Mouse (Mus musculus) liver, embryonic 14.5 days (tissue): ENCODE measurements around the gene Pik3ca. TPM values are rescaled to one million over a fixed set of nuclear protein-coding genes. Genes with fewer than 3 reads are reported as not detected.

Source experiments
- ATAC-seq: fragments of 200-750 bp; cut with Nextera tagmentation; 2 replicates; pipeline ENCODE4 v1.8.0; 2017; ENCODE audit warnings: moderate number of reproducible peaks, mild to moderate bottlenecking, moderate library complexity; ENCODE audit not compliant: insufficient read depth
- DNase-seq, 3 experiments: peaks; one replicate each; pipeline ENCODE4 v3.0.0-alpha.2; 2012 to 2013; ENCODE audit warnings: low read depth in 3 of 3, low spot score in 3 of 3
- H3K27ac ChIP-seq: fragments of 300-500 bp; sonication (generic); 2 replicates; pipeline ENCODE4 v1.5.1; 2014; ENCODE audit warnings: moderate library complexity, mild to moderate bottlenecking, control low read depth, inconsistent platforms
- H3K27me3 ChIP-seq: fragments of 300-500 bp; sonication (generic); 2 replicates; pipeline ENCODE4 v1.6.1; 2014; ENCODE audit warnings: mild to moderate bottlenecking, low read length, moderate library complexity; ENCODE audit not compliant: control insufficient read depth, insufficient read depth
- H3K36me3 ChIP-seq: fragments of 300-500 bp; sonication (generic); replicated peaks from 2 replicates; pipeline ENCODE4 v1.6.1; 2014; ENCODE audit warnings: low read depth; ENCODE audit not compliant: control insufficient read depth, insufficient read depth
- H3K4me1 ChIP-seq, 2 experiments: fragments of 200-500 bp in 1 of 2; fragments of 300-500 bp in 1 of 2; sonication (generic) in 1 of 2; replicated peaks; 2 replicates each; pipeline ENCODE4 v1.6.1; 2012 to 2014; ENCODE audit warnings: antibody characterized with exemption in 1 of 2, inconsistent platforms in 1 of 2, low read length in 1 of 2; ENCODE audit not compliant: control insufficient read depth in 2 of 2, insufficient read depth in 2 of 2
- H3K4me2 ChIP-seq: fragments of 300-500 bp; sonication (generic); 2 replicates; pipeline ENCODE4 v1.6.1; 2014; ENCODE audit warnings: low read depth, mild to moderate bottlenecking, control low read depth, moderate library complexity
- H3K4me3 ChIP-seq, 2 experiments: fragments of 200-500 bp in 1 of 2; fragments of 300-500 bp in 1 of 2; sonication (generic) in 1 of 2; 2 replicates each; pipeline ENCODE4 v1.5.1; 2012 to 2014; ENCODE audit warnings: low read depth in 2 of 2, low read length in 2 of 2, mild to moderate bottlenecking in 2 of 2, control low read depth in 1 of 2, inconsistent platforms in 1 of 2, moderate library complexity in 1 of 2; ENCODE audit not compliant: insufficient read depth in 1 of 2
- H3K9ac ChIP-seq: fragments of 300-500 bp; sonication (generic); replicated peaks from 2 replicates; pipeline ENCODE4 v1.6.1; 2014; ENCODE audit warnings: mild to moderate bottlenecking, control low read depth, moderate library complexity
- H3K9me3 ChIP-seq: fragments of 300-500 bp; sonication (generic); 2 replicates; pipeline ENCODE4 v1.6.1; 2016; ENCODE audit warnings: low read length, mixed read lengths; ENCODE audit not compliant: control insufficient read depth
- CTCF ChIP-seq: IDR thresholded peaks from 2 replicates; pipeline ENCODE4 v1.5.1; 2016; ENCODE audit warnings: antibody characterized with exemption, low read depth, control low read depth
- EP300 ChIP-seq: IDR thresholded peaks from 2 replicates; pipeline ENCODE4 v1.6.1; 2016; ENCODE audit warnings: antibody characterized with exemption, low read depth
- WGBS: fragments of 180-500 bp; shearing (Covaris S2); extraction: QIAGEN DNeasy Blood & Tissue Kit; methylation state at CpG from one replicate; pipeline ENCODE4 v1.1.7; 2014; ENCODE audit not compliant: insufficient replicate concordance; 5-methylcytosine and 5-hydroxymethylcytosine counted together
- polyA plus RNA-seq, 2 experiments: library from polyadenylated mRNA; depleted of rRNA in 1 of 2; stranded (reverse) in 1 of 2; unstranded in 1 of 2; fragments of >200 nt; fragmentation: Nextera tagmentation in 1 of 2; extraction: Ambion mirVana in 1 of 2; gene quantifications; 2 replicates each; pipeline versions ENCODE4 v1.2.1 to v1.2.3; 2012 to 2014

The Pik3ca gene
- polyA plus RNA-seq (2012; rRNA removed) (3.2 and 4.2 TPM in 2 replicates), polyA plus RNA-seq (2014; fragmentation: Nextera tagmentation; extraction: Ambion mirVana) (3.5 and 6.1 TPM in 2 replicates)

DNA sequence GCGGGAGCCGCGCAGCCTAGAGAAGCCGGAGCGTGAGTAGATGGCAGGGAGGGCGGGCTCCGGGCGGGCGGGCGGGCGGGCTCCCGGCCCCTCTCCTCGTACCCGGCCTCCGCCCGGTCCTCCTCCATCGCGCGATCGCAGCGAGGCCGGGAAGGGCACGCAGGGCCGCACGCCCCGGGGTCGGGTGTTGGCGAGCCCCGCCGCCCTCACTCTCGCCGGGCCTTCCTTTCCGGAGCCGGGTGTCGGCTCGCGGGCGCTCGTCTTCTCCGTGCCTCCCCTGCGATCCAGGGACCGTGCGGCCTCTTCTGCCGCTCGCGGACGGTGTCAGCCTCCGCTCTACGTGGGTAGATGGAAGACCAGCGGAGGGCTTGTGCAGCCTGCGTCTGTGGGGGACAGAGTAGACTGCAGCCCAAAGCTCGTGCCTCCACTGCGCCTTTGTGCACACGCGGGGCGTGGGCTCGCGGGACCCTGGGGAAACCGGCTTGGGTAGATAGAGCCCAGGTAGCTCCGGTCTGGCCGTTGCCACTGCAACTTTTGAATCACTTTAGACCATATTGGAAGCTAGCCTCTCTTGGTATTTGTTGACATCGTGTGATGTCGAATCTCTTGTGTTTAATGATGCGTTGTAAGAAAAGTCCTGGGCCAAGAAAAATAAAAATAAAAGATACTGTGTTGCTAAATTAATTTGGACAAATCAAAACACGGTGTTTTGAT, at the start of gene Pik3ca:
Pik3ca (plus strand) TSS at position 211 of the 714 bp plus-strand sequence.
- Histone ChIP-seq H3K4me3 (peak within 1 kb of the TSS; percentile 73 to 86), H3K36me3 (no peaks in the 10 kb centered on the region), H3K4me2 (peak within 1 kb of the TSS; percentile 79), H3K27me3 (no peaks in the 10 kb centered on the region), H3K27ac (peak within 1 kb of the TSS; percentile 88), H3K9me3 (no peaks in the 10 kb centered on the region), H3K4me1 (peaks cover 6 to 24% of the 10 kb centered on the region in 2 experiments), H3K9ac (peak within 1 kb of the TSS; percentile 87)
- ATAC-seq (peak; percentile 73), DNase-seq (peak in 2 of 3 experiments; percentile 30 to 37)
- under 1% methylated on average over 48 of the region's 65 CpGs for WGBS
- TF ChIP-seq CTCF (no peak; the same call in 1 of the 2 replicates), EP300 (no peak)

DNA sequence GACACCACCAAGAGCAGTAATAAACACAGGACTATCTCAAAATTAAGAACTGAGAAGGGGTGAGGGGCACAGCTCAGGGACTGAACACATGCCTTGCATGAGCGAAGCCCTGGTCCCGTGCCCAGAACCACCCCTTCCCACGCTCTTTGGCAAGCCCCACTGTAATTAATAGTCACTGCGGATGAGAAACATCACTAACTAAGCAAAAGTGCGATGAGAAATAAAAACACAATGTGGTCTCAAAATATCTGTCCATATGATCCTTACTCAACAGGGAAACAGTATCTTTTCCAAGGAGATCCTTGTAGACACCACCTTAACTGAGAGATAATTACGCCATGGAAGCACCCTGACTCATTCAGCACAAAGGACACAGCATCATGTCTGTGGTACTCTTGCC, 49.6 kb upstream of the Pik3ca start:
- H3K9me3 ChIP-seq, result no peaks in the 10 kb centered on the region
- ATAC-seq, result no peak

DNA sequence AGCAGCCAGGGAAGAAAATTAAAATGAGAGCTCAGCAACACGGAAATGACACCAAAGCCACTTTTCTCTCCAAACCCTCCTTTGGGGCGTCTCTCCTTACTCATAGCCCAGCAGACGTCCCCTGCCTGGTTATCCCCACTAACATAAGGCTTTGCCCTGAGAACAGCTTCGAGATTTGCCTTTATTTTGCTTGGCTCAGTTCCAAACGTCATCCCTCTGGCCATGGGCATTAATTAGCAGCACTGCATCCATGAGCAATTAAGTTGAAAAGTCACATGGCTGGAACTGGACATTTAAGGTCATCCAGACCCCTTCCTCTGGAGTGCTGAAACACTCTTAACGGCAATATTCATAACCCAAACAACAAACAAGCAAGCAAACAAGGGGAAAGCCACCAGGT, 36.2 kb upstream of the Pik3ca start:
- no peak overlapping the region for H3K4me3 ChIP-seq
- WGBS, result 56% methylated on average over 6 of the region's 6 CpGs

More for the DNA sequence above, 49.6 kb upstream of the Pik3ca start:
- no peak overlapping the region for H3K4me2 ChIP-seq
- no peak overlapping the region for H3K27ac ChIP-seq
- WGBS, result 77% methylated on average over 6 of the region's 6 CpGs
- no peaks in the 10 kb centered on the region for H3K27me3 ChIP-seq
- no peak overlapping the region for H3K9ac ChIP-seq
- H3K36me3 ChIP-seq, result no peaks in the 10 kb centered on the region
- no peak overlapping the region for H3K4me3 ChIP-seq
- no peak for DNase-seq
- H3K4me1 ChIP-seq, result no peaks in the 10 kb centered on the region
- TF ChIP-seq CTCF (no peak), EP300 (no peak)

DNA sequence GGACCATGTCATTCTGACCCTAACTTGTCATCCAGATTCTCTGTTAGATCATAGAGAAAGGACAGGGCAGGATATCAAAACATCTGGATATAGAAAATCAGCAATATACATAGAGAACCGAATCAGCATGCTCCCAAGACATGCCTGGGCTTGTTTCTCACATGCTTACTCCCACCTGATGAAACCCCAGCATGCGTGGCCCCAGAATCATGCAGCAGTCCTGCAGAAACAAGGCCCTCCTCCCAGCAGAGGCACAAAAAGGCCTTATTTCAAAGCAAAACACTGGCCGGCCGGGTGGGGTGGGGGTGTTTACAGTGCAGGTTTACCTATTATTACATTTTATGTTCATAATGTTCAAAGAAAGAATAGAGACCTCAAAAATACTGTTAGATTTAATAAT, 33.3 kb upstream of the Pik3ca start:
- 0 out of 2 replicates have a peak overlapping the region, but pooled peaks have one; percentile 13 for H3K4me2 ChIP-seq
- H3K27ac ChIP-seq, result no peak overlapping the region
- H3K9ac ChIP-seq, result no peak overlapping the region
- TF ChIP-seq CTCF (no peak), EP300 (no peak)
- no peak for ATAC-seq
- 61% methylated on average over 4 of the region's 4 CpGs for WGBS
- DNase-seq, result no peak
- H3K9me3 ChIP-seq, result no peaks in the 10 kb centered on the region
- H3K36me3 ChIP-seq, result no peaks in the 10 kb centered on the region
- H3K4me3 ChIP-seq, result no peak overlapping the region
- peaks cover 0 to 8% of the 10 kb centered on the region in 2 experiments; a peak in 3 of 4 replicates for H3K4me1 ChIP-seq
- peaks cover 18% of the 10 kb centered on the region for H3K27me3 ChIP-seq

More for the DNA sequence above, 36.2 kb upstream of the Pik3ca start:
- Histone ChIP-seq H3K4me2 (no peak overlapping the region), H3K4me1 (peaks cover 0 to 5% of the 10 kb centered on the region in 2 experiments; a peak in 3 of 4 replicates), H3K9me3 (no peaks in the 10 kb centered on the region), H3K27me3 (peaks cover 11% of the 10 kb centered on the region), H3K36me3 (no peaks in the 10 kb centered on the region), H3K9ac (no peak overlapping the region), H3K27ac (no peak overlapping the region)
- no peak for DNase-seq
- TF ChIP-seq EP300 (no peak), CTCF (no peak)
- no peak for ATAC-seq

DNA sequence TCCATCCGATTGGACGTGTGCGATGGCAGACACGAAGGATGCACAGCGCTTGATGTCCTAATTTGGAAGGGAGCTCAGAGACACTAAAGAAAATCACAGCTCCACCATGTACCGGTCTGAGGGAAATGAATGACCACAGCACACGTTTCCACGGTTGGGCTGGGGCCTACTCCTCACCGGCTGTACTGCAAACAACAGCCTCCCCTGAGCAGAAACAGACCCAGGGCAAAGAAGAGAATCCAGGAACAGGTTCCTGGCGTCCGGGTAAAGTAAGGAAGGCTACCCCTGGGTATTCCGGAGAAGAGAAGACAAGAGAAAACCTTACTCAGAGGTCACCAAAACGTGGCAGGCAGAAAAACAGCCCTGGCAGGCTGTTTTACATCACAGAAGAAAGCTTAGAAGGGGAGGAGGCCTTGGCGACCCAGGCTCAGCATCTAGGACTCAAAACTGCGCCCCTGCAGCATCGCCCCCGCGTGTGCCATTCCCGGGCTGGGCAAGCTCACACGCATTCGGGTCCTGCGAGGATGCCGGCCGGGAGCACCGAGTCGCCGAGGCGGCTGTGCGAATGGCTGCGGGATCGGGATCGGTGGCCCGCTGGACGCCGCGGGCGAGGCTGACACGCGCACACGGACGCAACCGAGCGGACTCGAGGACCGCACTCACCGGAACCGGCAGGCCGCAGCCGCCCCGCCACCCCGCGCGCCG, 32.5 kb upstream of the Pik3ca start:
- Histone ChIP-seq H3K27me3 (peaks cover 18% of the 10 kb centered on the region), H3K4me1 (peaks cover 0 to 8% of the 10 kb centered on the region in 2 experiments; a peak in 3 of 4 replicates), H3K27ac (no peak overlapping the region), H3K4me2 (peak overlapping the region; percentile 92), H3K4me3 (peak overlapping the region; percentile 56 to 78), H3K36me3 (no peaks in the 10 kb centered on the region), H3K9me3 (no peaks in the 10 kb centered on the region), H3K9ac (peak overlapping the region; percentile 60)
- TF ChIP-seq EP300 (no peak), CTCF (no peak)
- DNase-seq (no peak), ATAC-seq (peak; percentile 41; the same call in 1 of the 2 replicates)
- 4% methylated on average over 47 of the region's 54 CpGs for WGBS
